Mouse (Mus musculus) kidney, postnatal 25 days (tissue): ENCODE measurements around the gene Galnt7.
A peak's percentile ranks its signal among the peaks of the same experiment; 100 is the strongest.

Experiments
- DNase-seq, 2 experiments: peaks; one replicate each; pipeline ENCODE4 v3.0.0; 2021; ENCODE audit warnings: mixed read lengths in 2 of 2

The Galnt7 gene

DNA sequence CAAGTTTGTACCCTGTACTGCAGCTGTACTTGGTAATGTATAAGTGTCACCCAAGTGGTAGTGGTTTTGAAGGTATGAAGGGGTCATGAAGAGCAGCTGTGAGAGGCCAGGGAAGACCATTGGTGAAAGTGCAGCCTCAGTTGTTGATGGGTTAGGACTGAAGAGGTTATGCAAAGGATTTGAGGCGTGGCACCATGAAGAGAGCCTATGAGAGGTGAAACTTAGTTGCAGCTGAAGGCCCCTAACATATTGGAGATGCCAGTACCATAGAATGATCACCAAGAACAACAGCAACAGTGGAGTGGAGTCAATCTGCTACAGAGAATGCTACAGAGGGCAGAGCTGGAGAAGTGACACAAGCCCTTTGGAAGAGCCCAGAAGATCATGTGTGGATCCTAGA lies 163.5 kb downstream of the Galnt7 start:
- DNase-seq: no peak

DNA sequence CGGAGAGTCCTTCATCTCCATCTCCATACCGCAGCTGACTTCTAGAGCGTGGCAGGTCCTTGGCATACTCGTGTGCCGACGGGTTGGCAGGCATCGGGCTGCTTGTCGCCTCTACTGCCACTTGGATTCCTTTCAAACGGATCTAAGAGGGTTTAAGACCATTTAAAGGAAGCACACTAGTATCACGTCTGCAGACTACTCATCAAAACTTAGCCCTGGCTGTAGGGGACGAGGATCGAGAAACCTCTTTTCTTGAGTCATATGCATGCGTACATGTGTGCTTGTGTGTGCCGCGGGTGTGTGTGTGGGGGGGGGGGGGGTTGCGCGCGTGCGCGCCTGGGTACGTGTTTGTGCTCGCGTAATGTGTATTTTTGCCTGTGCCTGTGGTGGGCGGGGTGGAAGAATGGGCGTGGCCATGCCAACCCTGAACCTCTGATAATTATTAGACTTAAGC lies 164.5 kb downstream of the Galnt7 start:
- DNase-seq: peak; percentile 82 to 89

DNA sequence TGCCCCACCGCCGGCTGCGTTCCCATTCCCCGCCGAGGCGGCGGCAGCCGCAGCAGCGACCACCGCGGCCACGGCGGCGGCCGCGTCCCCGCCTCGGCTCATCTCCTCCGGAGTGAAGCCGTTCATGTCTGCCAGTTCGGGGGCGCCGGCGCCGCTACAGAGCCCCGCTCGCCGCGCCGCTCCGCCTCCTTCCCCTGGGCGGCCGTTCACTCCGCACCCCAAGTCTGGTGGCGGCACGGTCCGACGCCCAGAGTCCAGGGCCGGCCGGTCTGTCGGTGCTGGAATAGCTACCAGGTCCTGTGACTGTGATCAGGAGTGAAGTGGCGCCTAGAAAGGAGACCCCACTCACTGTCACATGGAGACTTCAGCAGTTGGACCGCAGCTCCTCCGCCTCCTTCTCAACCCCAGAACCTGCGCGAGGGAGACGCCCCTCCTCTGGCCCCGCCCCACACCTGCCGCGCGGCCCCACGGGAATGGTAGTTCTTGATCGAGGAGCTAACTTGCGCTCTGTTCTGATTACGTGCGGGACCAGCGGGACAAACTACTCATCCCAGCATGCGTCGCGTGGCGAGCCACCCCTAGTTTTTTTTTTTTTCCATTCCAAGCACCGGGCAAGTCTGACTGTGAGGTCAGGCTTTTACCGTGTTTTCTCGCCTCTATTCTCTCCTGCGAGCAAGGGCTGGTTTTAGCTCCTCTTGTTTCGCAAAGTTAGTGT lies 165.2 kb downstream of the Galnt7 start, which contains the start of gene Sap30:
TSS of gene Sap30 (minus strand) at position 420 of the 715 bp plus-strand sequence.
- peak; percentile 97 to 99 for DNase-seq

GRCm38 (mm10) chr8:57486491-57487440 lies 166.1 kb downstream of the Galnt7 start:
- DNase-seq: peak; percentile 24 to 51

GRCm38 (mm10) chr8:57480606-57481005 lies 172.2 kb downstream of the Galnt7 start:
- no peak for DNase-seq

DNA sequence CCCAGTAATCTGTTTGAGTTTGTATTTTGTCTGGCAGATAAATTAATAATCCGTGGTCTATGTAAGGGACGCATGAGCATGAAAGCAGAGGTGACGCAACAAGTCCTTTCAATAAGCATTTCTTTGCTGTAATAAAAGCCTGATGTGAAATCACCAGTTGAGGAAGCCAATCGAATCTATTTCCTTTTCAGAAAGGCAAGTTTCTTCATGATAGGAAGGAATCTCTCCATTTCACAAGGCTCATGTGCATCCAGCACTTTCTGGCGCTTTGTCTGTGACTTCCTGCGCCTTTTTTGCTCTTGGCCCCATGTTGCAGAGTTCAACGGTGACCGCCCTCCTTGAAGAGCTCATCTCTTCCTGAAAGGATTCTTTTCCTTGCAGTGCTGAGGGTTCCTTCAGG lies 173.1 kb downstream of the Galnt7 start:
- no peak for DNase-seq

- no peak for DNase-seq
Measured at GRCm38 (mm10) chr8:57478406-57478805, 174.4 kb downstream of the Galnt7 start.
